Mouse (Mus musculus) brain, embryonic 14.5 days (tissue): ENCODE results near the gene Lmo1.

ENCODE experiments used
- CTCF ChIP-seq: fragments of 200-500 bp; IDR thresholded peaks from 2 replicates; pipeline ENCODE4 v1.5.1; 2012; ENCODE audit warnings: inconsistent platforms, mild to moderate bottlenecking, moderate library complexity, borderline replicate concordance; ENCODE audit not compliant: insufficient read depth, insufficient read length; ENCODE audit errors: extremely low read depth
- POLR2A ChIP-seq: fragments of 200-500 bp; IDR thresholded peaks from 2 replicates; pipeline ENCODE4 v1.6.1; 2012; ENCODE audit warnings: mild to moderate bottlenecking, inconsistent platforms, borderline replicate concordance; ENCODE audit not compliant: poor library complexity, insufficient read depth, insufficient read length, severe bottlenecking; ENCODE audit errors: extremely low read depth

GRCm38 (mm10) chr7:109111000-109111399 is 64.0 kb downstream of the Lmo1 start:
- TF ChIP-seq CTCF (no peak), POLR2A (no peak)
